In the genomic region with DNA sequence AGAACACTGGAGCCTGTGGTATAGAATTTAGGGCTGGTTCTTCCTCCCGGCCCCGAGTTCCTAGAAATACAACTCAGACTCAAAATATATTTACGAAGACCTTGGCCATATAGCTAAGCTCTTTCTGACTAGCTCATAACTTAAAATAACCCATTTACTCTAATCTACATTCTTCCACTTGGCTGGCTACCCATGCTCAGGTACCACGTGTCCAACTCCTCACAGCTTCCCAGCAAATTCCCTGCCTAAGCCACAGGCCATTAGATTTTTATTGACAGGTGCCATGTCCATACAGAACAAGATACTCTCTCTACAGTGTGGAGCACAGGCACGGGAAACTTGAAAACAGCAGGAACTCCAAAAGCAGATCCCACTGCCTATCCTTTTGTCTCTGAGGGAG, we compare ENCODE assay signal across 32 mouse cellular contexts.
"Had no signal": no experiment of that assay in that cellular context is flagged by ENCODE, and none has a peak within 500 bp of the region (broad histone marks: within the 10 kb centered on the region; RNA-seq: fewer than 3 reads in every experiment).

No protein-coding gene starts in this region.

- H3K4me2 ChIP-seq: limb, embryonic 12.5 days; limb, embryonic 13.5 days; limb, embryonic 15.5 days; liver, embryonic 11.5 days; liver, embryonic 12.5 days; liver, embryonic 13.5 days; liver, embryonic 15.5 days; lung, embryonic 14.5 days; lung, embryonic 15.5 days; midbrain, embryonic 11.5 days; midbrain, embryonic 12.5 days; midbrain, embryonic 13.5 days; midbrain, embryonic 15.5 days; neural tube, embryonic 12.5 days had no signal

- DNase-seq: left cerebral cortex, postnatal 4 days; liver; liver, embryonic 13.5 days; liver, postnatal 0 days; lung, adult 18-20 months; lung, adult 2 months; lung, embryonic 14.5 days; lung, postnatal 10 days; lung, postnatal 14 days; lung, postnatal 36 days; lung, postnatal 4 days; midbrain, embryonic 14.5 days had no signal

- H3K27ac ChIP-seq: limb, embryonic 10.5 days; limb, embryonic 12.5 days; limb, embryonic 13.5 days; limb, embryonic 15.5 days; liver, embryonic 12.5 days; liver, embryonic 13.5 days; liver, embryonic 14.5 days; liver, embryonic 15.5 days; lung, embryonic 15.5 days; macrophage; midbrain, embryonic 10.5 days; midbrain, embryonic 12.5 days; midbrain, embryonic 13.5 days; midbrain, embryonic 15.5 days; neural tube, embryonic 12.5 days had no signal

- H3K36me3 ChIP-seq: limb, embryonic 10.5 days; limb, embryonic 12.5 days; limb, embryonic 13.5 days; limb, embryonic 15.5 days; liver, embryonic 12.5 days; liver, embryonic 13.5 days; liver, embryonic 15.5 days; lung, embryonic 15.5 days; midbrain, embryonic 10.5 days; midbrain, embryonic 12.5 days; midbrain, embryonic 13.5 days; midbrain, embryonic 15.5 days; neural tube, embryonic 12.5 days had no signal

- H3K4me3 ChIP-seq: limb, embryonic 10.5 days; limb, embryonic 12.5 days; limb, embryonic 13.5 days; limb, embryonic 15.5 days; liver, embryonic 12.5 days; liver, embryonic 13.5 days; liver, embryonic 15.5 days; lung, embryonic 15.5 days; megakaryocyte, embryonic 14.5 days; midbrain, embryonic 10.5 days; midbrain, embryonic 12.5 days; midbrain, embryonic 13.5 days; midbrain, embryonic 15.5 days; myocyte; neural tube, embryonic 12.5 days had no signal

- H3K9ac ChIP-seq: limb, embryonic 12.5 days; limb, embryonic 13.5 days; limb, embryonic 15.5 days; liver, embryonic 12.5 days; liver, embryonic 13.5 days; liver, embryonic 14.5 days; liver, embryonic 15.5 days; liver, postnatal 0 days; lung, embryonic 14.5 days; lung, embryonic 15.5 days; midbrain, embryonic 12.5 days; midbrain, embryonic 13.5 days; midbrain, embryonic 15.5 days; neural tube, embryonic 12.5 days had no signal

- ATAC-seq: liver, embryonic 12.5 days; liver, postnatal 0 days; lung, postnatal 0 days; midbrain, embryonic 13.5 days; midbrain, embryonic 15.5 days; midbrain, embryonic 16.5 days had no signal

- H3K27me3 ChIP-seq: limb, embryonic 12.5 days; limb, embryonic 13.5 days; limb, embryonic 15.5 days; liver, embryonic 12.5 days; liver, embryonic 15.5 days; lung, embryonic 15.5 days; midbrain, embryonic 12.5 days; midbrain, embryonic 13.5 days; midbrain, embryonic 15.5 days; neural tube, embryonic 12.5 days had no signal

- H3K4me1 ChIP-seq: limb, embryonic 13.5 days; limb, embryonic 15.5 days; megakaryocyte, embryonic 14.5 days; midbrain, embryonic 10.5 days; midbrain, embryonic 12.5 days; midbrain, embryonic 13.5 days; midbrain, embryonic 15.5 days had no signal

- H3K9me3 ChIP-seq: limb, embryonic 10.5 days; limb, embryonic 12.5 days; limb, embryonic 13.5 days; limb, embryonic 15.5 days; liver, embryonic 12.5 days; liver, embryonic 13.5 days; liver, embryonic 15.5 days; lung, embryonic 15.5 days; megakaryocyte, embryonic 14.5 days; midbrain, embryonic 10.5 days; midbrain, embryonic 12.5 days; midbrain, embryonic 13.5 days; midbrain, embryonic 15.5 days; neural tube, embryonic 12.5 days had no signal
